Mouse (Mus musculus) B cell, adult 2 months (primary cell): ENCODE results near the gene Reln.

Experiments used
- DNase-seq, 2 experiments: peaks; one replicate each; pipeline ENCODE4 v3.0.0; 2022

The Reln gene

GRCm38 (mm10) chr5:22344556-22344975 lies at the start of gene Reln:
TSS of gene Reln (minus strand) at chr5:22344702.
- no peak for DNase-seq

- DNase-seq, result no peak
Observed at GRCm38 (mm10) chr5:22388502-22388901, 44.0 kb upstream of the Reln start.

DNA sequence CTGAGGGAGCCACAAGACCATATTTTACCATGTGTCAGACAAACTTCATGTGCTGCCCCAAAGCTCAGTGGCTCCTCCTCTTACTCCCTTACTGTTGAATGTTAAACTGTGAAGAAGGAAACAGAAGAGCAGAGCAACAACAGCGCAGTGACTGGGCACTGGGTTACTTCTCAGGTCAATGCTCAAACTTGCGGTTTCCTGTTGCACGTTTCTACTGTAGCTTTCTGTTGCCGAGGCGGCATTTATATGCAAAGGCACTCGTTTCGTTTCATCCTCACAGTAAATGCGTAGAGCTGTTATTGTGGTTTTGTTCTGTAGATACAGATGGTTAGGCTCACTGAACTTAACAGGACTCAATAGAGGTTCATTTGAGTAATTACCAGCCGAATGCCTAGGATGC lies 16.0 kb upstream of the Reln start:
- DNase-seq, result no peak

DNA sequence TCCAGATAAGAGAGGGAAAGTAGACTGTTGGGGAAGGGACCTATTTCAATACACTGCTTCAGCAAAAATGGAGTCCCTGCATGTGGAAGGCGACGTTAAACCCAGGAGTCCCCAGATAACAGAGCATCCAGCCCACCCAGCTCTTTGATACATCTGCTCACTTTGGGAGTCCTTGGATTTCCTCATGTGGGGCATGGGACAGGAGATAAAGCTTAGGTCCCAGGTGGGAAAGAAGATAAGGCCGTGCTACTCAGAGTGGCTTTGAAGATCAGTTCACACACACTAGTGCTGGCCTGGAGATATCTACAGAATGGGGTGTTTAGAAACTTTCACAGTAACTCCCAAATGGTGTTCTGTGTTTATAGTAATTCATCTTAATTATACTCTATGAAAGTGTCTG lies 3.9 kb upstream of the Reln start:
- no peak for DNase-seq

DNA sequence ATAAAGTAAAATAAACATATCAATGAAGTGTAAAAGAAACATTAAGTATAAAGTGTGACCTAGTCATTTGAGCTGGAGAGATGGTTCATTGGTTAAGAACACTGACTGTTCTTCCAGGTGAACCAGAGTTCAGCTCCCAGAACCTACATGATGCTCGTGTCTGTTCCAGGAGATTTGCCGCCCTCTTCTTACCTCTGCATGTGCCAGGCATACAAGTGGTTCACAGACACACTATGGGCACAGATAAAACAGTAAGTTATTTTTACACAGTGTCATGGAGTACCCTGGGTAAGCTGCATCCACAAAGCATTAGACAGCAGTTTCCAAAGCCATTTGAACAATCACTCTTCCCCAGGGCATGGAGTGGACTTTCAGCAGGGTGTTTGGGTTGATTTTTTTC lies 3.2 kb upstream of the Reln start:
- DNase-seq, result no peak

DNA sequence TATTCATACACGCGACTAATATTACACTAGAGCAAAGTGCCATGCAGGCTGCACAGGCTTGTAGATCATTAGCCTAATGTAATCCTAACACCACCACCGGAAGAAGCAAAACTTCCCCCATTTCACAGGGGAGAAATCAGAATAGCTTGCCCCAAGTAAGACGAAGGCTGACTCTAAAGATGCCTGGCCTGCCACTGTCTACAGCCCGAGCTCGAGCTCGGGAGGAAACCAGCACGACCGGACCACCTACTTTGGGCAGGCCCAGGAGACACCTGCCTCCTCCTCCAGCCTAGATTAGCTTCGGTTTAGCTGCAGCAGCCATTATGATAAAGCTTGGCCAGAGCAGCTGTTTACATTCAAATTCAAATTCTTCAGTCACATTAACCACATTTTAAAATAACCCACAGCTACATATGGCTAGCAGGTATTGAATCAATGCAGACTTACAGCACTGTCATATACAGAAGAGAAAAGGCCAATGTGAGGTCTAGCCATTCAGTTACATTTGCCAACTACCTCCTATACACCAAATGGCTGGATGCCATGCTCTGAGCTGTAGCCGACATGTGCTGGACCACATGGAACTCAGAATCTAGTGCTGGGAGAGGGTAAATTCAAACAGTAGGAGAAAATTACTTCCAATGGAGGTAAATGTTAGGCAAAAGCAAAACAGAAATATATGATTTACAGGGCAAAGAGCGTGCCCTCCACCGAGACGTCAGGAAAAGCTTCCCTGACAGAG lies 1.6 kb upstream of the Reln start:
- no peak for DNase-seq

DNA sequence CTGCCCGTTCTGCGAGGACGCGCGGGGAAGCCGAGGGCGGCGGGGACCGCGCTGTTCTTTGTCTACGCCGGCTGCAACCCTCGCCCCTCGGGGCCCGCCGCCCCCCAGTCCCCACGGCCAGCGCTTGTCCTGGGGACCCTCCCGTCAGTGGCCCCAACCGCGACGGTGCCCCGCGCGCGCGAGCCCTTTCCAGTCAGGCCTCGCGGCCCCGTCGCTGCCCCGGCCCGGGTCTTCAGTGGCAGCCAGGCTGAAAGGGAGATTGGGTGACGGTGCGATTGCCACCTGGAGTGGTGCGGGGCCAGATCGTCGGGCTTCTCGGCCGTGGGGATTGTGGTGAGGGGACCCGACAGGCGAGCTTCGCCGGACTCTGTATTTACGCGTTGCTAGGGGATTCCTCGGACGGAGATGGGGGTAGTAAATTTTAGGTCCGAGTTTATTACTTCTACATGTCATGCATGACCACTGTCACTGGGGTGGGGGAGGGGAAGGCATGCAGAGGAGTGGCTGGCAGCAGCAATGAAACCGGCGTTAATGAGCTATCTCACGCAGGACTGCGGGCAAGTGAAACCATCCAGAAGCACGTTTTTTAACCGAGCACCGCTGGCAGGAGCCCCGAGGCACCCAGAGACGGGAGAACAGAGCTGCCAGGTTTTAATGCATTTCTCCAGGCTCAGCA lies 612 bp upstream of the Reln start:
- no peak for DNase-seq

DNA sequence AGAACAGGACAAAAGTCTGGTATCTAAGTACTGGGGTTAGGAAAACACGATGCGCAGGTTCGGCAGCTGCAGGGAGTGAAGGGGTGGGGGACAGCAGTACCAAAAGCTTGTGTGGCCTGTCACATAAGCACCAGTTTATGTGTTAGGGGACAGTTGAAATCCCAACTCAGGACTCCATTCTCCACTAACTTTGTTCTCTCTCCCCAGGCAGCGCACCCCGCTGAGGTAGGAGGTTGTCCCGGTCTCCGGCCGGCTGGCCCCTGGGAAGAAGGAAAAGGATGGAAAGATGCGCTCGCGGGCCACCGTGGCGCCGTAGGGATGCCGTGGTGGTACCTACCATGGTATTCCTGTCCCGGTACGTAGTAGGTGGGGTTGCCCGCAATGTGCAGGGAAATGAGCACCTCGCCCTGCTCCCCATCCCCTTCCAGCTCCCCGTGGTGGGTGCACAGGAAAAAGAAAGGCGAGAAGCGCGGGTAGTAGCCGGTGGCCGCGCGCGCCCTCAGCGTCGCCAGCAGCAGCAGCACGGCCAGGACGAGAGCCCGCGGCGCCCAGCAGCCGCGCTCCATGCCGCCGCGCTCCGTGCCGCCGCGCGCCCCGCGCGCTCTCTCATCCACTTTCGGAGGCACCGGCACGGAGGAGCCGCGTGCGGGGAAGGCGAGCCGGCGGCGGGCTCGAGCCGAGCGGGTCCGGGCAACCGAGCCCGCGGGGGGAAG lies 503 bp downstream of the Reln start:
- no peak for DNase-seq

DNA sequence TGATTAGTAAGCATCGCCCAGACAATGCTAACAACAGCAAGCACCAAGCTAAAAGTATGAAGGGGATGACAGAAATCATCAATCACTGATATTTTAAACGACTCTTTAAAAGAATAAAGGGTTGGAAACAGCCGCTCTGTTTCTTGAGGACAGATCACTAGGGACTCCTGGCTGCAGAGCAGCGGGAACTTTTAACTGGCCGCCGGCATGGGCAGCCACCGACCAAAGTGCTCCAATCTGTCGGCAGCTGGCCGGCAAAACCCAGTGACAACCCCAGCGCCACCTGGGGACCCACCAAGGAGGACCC lies 1.0 kb downstream of the Reln start:
- DNase-seq, result no peak

GRCm38 (mm10) chr5:22342461-22342860 lies 2.0 kb downstream of the Reln start:
- no peak for DNase-seq

GRCm38 (mm10) chr5:22340991-22341390 lies 3.5 kb downstream of the Reln start:
- DNase-seq, result no peak

DNA sequence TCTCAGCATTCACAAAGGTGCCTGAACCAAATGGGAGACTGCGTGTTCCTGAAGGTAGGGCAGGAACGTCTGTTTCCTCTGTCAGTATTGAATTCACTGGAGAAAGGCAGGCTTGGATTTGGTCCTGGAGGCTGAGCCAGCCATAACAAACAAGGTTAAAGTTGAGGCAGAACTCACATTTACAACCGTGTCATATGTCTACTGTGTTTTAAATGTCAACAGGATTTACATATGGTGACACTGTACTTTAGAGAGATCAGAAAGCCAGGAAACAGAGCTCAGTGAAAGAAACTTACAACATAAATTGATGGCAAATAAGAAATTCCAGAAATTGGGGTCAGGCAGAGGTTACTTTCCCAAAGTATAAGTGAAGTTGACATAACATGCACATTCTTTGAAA lies 9.1 kb downstream of the Reln start:
- no peak for DNase-seq

- DNase-seq, result no peak
Observed at GRCm38 (mm10) chr5:22330802-22331201, 13.7 kb downstream of the Reln start.

GRCm38 (mm10) chr5:22328431-22329359 lies 15.8 kb downstream of the Reln start:
- DNase-seq, result no peak

DNA sequence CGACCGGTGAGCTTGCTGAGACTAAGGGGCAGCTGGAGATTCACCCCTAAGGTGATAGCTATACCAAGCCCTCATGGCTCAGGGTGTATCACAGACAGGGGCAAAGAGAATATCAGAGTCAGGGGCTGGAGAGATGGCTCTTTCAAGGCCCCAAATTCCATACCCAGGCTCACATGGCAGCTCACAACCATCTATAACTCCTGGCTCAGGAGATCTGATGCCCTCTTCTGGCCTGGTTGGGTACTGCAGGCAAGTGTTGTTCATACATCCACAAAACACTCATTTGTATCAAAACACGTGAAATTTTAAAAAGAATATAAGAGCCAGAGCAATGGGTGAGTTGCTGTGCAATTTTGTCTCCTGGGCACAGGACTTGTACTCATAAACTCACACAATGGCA lies 17.3 kb downstream of the Reln start:
- peak; percentile 49 to 52 for DNase-seq

- no peak for DNase-seq
Observed at GRCm38 (mm10) chr5:22323801-22324200, 20.7 kb downstream of the Reln start.

- no peak for DNase-seq
Observed at GRCm38 (mm10) chr5:22317807-22318206, 26.7 kb downstream of the Reln start.

DNA sequence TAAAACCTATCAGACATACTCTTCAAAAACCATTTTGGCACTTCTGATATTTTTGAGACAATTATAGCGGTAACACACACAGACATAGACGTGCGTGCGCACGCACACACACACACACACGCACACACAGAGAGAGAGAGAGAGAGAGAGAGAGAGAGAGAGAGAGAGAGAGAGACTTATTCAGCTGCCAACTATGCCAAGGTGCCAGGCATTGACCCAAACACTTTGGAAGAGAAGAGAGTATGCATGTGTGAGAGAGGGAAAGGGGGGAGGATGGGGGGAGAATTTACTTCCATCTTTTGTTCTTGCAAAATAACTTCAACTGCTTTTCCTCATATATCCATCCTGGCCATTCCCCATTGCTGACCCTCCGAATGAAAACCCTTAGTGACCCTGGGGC lies 28.0 kb downstream of the Reln start:
- no peak for DNase-seq

- no peak for DNase-seq
Observed at GRCm38 (mm10) chr5:22315990-22316389, 28.5 kb downstream of the Reln start.

DNA sequence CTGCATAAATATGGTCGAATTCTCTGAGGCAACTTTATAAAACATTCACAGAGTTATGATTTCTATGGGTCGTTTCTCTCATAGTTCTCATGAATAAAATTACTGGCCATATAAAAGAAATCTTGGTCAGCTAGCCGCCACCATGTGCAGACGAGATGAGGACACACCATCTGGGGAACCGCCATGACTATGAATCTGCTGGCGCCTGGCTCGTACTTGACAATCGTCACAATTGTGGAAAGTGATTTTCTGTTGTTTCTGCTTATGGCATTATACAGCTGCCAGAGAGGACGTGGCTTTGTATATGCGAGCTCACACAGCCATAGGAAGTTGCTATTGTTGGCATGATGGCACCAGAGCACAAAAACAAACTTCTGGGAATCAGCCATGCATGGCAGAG lies 31.5 kb downstream of the Reln start:
- DNase-seq, result no peak

DNA sequence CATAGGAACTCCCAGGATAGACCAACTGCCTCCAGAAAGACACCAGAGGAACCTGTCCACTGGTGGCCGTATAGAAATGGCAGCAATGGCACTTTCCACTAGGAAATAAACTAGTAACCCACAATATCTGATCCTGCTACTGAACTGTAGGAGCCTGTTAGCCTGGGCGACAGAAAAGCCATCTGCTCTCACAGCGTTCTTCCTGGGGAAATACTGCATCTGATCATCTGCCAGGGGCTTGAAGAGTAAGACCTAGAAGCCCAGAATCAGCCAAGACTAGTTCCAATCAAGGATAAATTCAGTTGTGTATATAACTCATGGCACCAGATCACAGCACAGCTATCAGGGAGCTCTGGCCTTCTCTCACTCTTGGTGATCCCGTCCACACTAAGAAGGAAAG lies 33.5 kb downstream of the Reln start:
- no peak for DNase-seq

- no peak for DNase-seq
Observed at GRCm38 (mm10) chr5:22309001-22309400, 35.5 kb downstream of the Reln start.

DNA sequence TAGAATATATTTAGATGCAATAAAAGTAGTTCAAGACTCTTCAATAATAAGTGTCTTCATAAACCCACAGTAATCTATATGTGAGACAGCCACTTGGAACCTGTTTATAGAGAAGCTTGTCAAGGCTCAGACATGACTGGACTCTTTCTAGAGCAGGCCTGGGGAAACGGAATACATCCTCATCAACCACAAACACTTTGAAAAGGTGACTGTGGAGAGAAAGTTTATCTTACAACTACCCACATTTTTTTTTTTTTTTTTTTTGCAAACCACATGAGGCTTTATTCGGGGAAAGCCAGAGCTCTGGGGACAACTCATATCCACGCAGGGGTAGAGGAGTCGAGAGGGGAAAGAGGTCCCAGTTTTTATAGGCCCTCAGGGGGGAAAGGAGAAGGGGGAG lies 36.6 kb downstream of the Reln start:
- no peak for DNase-seq
